Mouse (Mus musculus) brain, adult 2 months (tissue): ENCODE results near the gene Ucn2.

Experiments used
- DNase-seq: peaks from one replicate; pipeline ENCODE4 v3.0.0; 2011; ENCODE audit warnings: low read depth, low spot score

The Ucn2 gene

DNA sequence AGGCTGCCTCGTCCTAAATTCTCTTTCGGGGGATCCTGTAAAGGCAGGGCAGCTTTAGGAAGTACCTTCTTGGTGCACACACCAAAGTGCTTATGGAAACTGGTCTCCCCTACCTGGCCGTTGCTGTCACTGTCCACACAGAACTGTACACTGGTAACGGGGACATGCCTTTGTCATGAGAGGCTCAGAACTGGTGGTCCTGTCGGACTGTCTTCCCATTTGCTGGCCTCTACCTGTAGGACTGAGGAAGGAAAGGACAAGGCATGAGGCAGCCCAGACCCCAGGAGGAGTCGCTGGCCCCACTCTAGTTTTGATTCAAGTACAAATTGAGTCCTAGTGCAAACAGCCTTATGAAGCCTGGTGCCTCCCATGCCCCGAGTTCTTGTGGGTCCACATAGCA is 45.2 kb downstream of the Ucn2 start:
- DNase-seq, result no peak

DNA sequence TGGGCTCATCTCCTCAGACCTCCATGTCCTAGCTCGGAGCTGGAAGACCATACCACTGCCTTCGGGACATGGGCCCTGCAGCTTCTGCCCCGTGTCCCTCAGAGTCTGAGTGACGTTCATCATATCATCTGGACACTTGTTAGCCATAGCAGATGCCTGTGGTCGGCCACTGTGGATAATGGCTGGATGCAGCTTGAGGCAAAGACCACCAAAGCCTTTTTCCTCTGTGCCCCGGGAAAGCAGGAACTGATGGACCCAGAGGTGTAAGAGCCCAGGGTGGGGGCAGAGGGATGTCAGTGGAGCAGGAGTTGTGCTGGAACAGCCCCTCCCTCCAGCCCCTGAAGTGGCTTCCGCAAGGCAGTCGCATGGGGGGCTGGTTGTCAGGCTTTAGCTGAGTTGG is 45.9 kb downstream of the Ucn2 start:
- DNase-seq, result no peak

DNA sequence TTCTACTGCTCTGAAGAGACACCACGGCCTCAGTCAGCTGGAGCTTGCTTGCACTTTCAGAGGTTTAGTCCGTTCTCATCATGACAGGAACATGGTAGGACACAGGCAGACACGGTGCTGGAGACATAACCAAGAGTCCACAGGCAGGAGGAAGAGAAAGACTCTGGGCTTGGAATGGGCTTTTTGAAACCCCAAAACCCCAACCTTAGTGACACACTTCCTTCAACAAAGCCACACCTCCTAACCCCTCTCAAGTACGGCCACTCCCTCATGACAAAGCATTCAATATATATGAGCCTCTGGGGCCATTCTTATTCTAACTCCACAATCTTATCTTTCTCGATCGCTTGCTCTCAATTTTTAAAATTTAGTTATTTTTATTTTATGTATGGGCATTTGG is 46.6 kb downstream of the Ucn2 start:
- no peak for DNase-seq
